In the genomic region with DNA sequence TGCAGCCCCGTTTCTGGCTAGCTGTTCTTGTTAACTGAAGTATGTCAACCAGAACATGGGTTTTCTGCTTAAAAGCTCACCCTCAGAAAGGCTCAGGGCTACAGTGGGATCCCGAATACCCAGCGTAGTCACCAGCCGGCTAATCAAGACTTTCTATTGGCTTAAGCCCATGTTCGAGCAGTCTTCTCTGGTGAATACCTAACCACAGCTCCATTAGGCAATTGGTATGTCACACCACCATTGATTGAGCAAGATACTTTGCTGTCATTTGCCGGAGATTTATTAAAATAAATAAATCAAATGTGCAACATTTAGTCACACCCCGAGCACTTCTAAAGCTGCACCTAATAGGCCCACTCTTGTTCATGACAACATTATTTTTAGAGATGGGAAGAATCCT, we compare ENCODE assay signal across 14 mouse cellular contexts.
"Had no signal": no experiment of that assay in that cellular context is flagged by ENCODE, and none has a peak within 500 bp of the region (broad histone marks: within the 10 kb centered on the region; RNA-seq: fewer than 3 reads in every experiment).

No protein-coding gene starts in this region.

- ATAC-seq: hindbrain, embryonic 16.5 days; inflammation-experienced regulatory T-cells, adult 6 months; intestine, embryonic 15.5 days; intestine, postnatal 0 days had no signal

- DNase-seq: gastrocnemius, postnatal 14 days; gastrocnemius, postnatal 36 days; heart, postnatal 10 days; heart, postnatal 4 days; kidney, adult 18-20 months; kidney, adult 8-10 months; kidney, postnatal 10 days; kidney, postnatal 25 days; kidney, postnatal 4 days; liver, embryonic 13.5 days had no signal
